Mouse (Mus musculus) ES-Bruce4 (cell line): Measurements from ENCODE around the gene Magi2. TPM values are rescaled to one million over a fixed set of nuclear protein-coding genes. Genes with fewer than 3 reads are reported as not detected.

Experiments used
- H3K27ac ChIP-seq: 2 replicates; pipeline ENCODE4 v1.5.1; 2012; ENCODE audit warnings: low read length, inconsistent platforms; ENCODE audit not compliant: insufficient read depth
- H3K27me3 ChIP-seq: 2 replicates; pipeline ENCODE4 v1.6.1; 2012; ENCODE audit warnings: mild to moderate bottlenecking, low read length, inconsistent platforms; ENCODE audit not compliant: control insufficient read depth, poor library complexity, insufficient read depth, severe bottlenecking
- H3K36me3 ChIP-seq: 2 replicates; pipeline ENCODE4 v1.6.1; 2012; ENCODE audit warnings: inconsistent platforms, mild to moderate bottlenecking, low read length, moderate library complexity; ENCODE audit not compliant: control insufficient read depth, poor library complexity, insufficient read depth, severe bottlenecking
- H3K4me1 ChIP-seq: one replicate; pipeline ENCODE4 v1.8.1; 2011; ENCODE audit warnings: low read length; ENCODE audit not compliant: control insufficient read depth, insufficient read depth
- H3K4me3 ChIP-seq: 2 replicates; pipeline ENCODE4 v1.5.1; 2011; ENCODE audit warnings: low read depth, mild to moderate bottlenecking, low read length
- H3K9ac ChIP-seq: 2 replicates; pipeline ENCODE4 v1.6.1; 2012; ENCODE audit warnings: low read depth, mild to moderate bottlenecking, inconsistent platforms; ENCODE audit not compliant: poor library complexity, severe bottlenecking
- H3K9me3 ChIP-seq: replicated peaks from 2 replicates; pipeline ENCODE4 v1.6.1; 2012; ENCODE audit warnings: mild to moderate bottlenecking, low read length, inconsistent platforms; ENCODE audit not compliant: control insufficient read depth, poor library complexity, insufficient read depth, severe bottlenecking
- CTCF ChIP-seq: IDR thresholded peaks from one replicate; pipeline ENCODE4 v1.8.1; 2011; ENCODE audit warnings: low read depth, low read length
- EP300 ChIP-seq: IDR thresholded peaks from 2 replicates; pipeline ENCODE4 v1.6.1; 2011; ENCODE audit warnings: low read depth, low read length; ENCODE audit not compliant: insufficient read depth
- POLR2A ChIP-seq: IDR thresholded peaks from one replicate; pipeline ENCODE4 v1.8.1; 2011; ENCODE audit warnings: low read length; ENCODE audit not compliant: insufficient read depth
- polyA plus RNA-seq: library from polyadenylated mRNA; stranded (reverse); fragments of >200 nt; gene quantifications from 2 replicates; pipeline ENCODE4 v1.2.4, GENCODE M21; 2011; ENCODE audit warnings: low read depth; ENCODE audit not compliant: missing spikeins, insufficient read depth, insufficient read length

The Magi2 gene
- polyA plus RNA-seq, 1 experiment = 1.8 TPM

- Histone ChIP-seq H3K4me3 (no peak overlapping the region), H3K36me3 (no peaks in the 10 kb centered on the region), H3K4me1 (no peaks in the 10 kb centered on the region), H3K27ac (no peak overlapping the region), H3K9ac (no peak overlapping the region), H3K9me3 (no peaks in the 10 kb centered on the region), H3K27me3 (no peaks in the 10 kb centered on the region; the same call in 1 of the 2 replicates)
- TF ChIP-seq CTCF = no peak
- no peak for TF ChIP-seq EP300
- no peak for TF ChIP-seq POLR2A
These were observed 1257.7 kb downstream of the Magi2 start for GRCm38 (mm10) chr5:20484505-20484904.

GRCm38 (mm10) chr5:20491911-20492310, 1265.1 kb downstream of the Magi2 start:
- Histone ChIP-seq H3K4me3 (no peak overlapping the region), H3K4me1 (no peaks in the 10 kb centered on the region), H3K27ac (no peak overlapping the region), H3K9ac (no peak overlapping the region), H3K27me3 (no peaks in the 10 kb centered on the region; the same call in 1 of the 2 replicates), H3K36me3 (no peaks in the 10 kb centered on the region), H3K9me3 (no peaks in the 10 kb centered on the region)
- TF ChIP-seq EP300 = no peak
- TF ChIP-seq CTCF = no peak
- TF ChIP-seq POLR2A = no peak

GRCm38 (mm10) chr5:20492679-20493078, 1265.8 kb downstream of the Magi2 start:
- H3K4me3 ChIP-seq = no peak overlapping the region

DNA sequence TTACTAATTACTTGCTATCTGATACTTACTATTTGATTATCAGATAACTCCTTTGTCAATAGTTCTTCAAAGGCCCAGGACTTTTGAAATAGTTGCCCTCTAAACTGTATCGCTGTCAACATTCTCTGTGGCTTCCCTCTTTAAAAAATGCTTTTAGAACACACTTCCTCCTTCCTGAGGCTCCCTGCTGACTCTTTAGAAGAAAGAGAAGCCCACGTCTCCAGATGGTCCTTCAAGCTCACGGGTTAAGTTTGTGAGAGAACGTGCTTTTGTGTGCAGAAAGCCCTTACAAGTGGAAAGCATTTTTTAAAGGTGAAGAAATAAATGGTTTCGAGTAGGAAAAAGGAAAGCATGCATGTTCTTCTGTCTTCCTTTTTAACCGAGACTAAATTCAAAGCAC, 1267.2 kb downstream of the Magi2 start:
- H3K4me3 ChIP-seq = no peak overlapping the region
- TF ChIP-seq CTCF = no peak
- no peak for TF ChIP-seq POLR2A
- no peak for TF ChIP-seq EP300
- H3K36me3 ChIP-seq = no peaks in the 10 kb centered on the region
- H3K9me3 ChIP-seq = no peaks in the 10 kb centered on the region
- no peak overlapping the region for H3K9ac ChIP-seq
- H3K27me3 ChIP-seq = no peaks in the 10 kb centered on the region; the same call in 1 of the 2 replicates
- H3K4me1 ChIP-seq = no peaks in the 10 kb centered on the region
- no peak overlapping the region for H3K27ac ChIP-seq

More at GRCm38 (mm10) chr5:20492679-20493078, 1265.8 kb downstream of the Magi2 start:
- Histone ChIP-seq H3K9me3 (no peaks in the 10 kb centered on the region), H3K9ac (no peak overlapping the region), H3K4me1 (no peaks in the 10 kb centered on the region), H3K36me3 (no peaks in the 10 kb centered on the region), H3K27me3 (no peaks in the 10 kb centered on the region; the same call in 1 of the 2 replicates), H3K27ac (no peak overlapping the region)
- no peak for TF ChIP-seq CTCF
- TF ChIP-seq POLR2A = no peak
- no peak for TF ChIP-seq EP300

DNA sequence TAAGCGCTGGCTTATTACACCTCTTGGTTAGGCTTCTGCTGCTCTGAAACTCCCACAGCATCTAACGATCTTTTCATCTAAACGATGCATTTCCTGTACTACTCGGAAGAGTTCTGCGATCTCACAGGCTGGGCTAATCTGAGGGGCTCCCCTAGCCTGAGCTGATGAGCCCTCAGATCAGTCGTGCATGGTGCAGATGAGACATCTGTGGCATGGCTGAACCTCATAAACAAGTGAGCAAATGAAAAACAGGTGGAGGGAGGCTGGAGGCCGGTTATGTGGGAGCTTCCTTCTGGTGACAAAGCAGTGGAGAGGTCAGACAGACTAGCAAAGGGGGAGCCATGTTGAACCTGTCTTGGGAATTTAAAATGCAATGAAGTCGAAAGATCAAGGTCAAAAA, 1270.1 kb downstream of the Magi2 start:
- Histone ChIP-seq H3K4me3 (no peak overlapping the region), H3K27ac (no peak overlapping the region), H3K36me3 (no peaks in the 10 kb centered on the region), H3K9me3 (no peaks in the 10 kb centered on the region), H3K4me1 (no peaks in the 10 kb centered on the region), H3K9ac (no peak overlapping the region), H3K27me3 (no peaks in the 10 kb centered on the region)
- TF ChIP-seq POLR2A = no peak
- no peak for TF ChIP-seq CTCF
- TF ChIP-seq EP300 = no peak

GRCm38 (mm10) chr5:20499031-20499600, 1272.3 kb downstream of the Magi2 start:
- H3K4me3 ChIP-seq = no peak overlapping the region
- H3K4me1 ChIP-seq = no peaks in the 10 kb centered on the region
- H3K36me3 ChIP-seq = no peaks in the 10 kb centered on the region
- no peaks in the 10 kb centered on the region for H3K9me3 ChIP-seq
- TF ChIP-seq EP300 = no peak
- TF ChIP-seq CTCF = no peak
- no peak for TF ChIP-seq POLR2A
- H3K9ac ChIP-seq = no peak overlapping the region
- H3K27me3 ChIP-seq = no peaks in the 10 kb centered on the region
- H3K27ac ChIP-seq = no peak overlapping the region
